Mouse (Mus musculus): ENCODE data around the gene Capza2. TPM values are rescaled to one million over a fixed set of nuclear protein-coding genes. Genes with fewer than 3 reads are reported as not detected.

The Capza2 gene
- polyA plus RNA-seq, 1 experiment from 2014 or later = 256 TPM

DNA sequence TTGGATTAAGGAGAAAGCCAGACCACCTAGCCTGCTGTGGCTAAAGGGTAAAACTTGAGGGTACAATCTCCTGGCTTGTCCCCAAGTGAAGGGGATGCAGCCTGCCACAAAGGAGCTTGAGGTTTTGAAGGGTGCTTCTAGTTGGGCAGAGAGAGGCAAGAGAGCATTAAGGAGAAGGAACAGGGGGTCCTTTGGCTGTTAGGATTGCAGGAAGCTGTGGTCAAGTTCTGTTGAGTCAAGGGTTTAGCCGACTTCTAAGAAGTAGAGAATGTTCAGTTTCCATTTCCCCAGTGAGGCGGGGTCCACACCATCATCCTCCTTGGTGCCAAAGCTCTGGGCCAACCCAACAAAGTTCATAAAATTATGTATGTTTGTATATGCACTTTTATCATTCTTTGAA is 19.0 kb downstream of the Capza2 start:
- Histone ChIP-seq H3K4me3 (no peak overlapping the region), H3K4me2 (no peak overlapping the region), H3K27me3 (no peaks in the 10 kb centered on the region), H3K9me3 (no peaks in the 10 kb centered on the region), H3K36me3 (peaks cover 42% of the 10 kb centered on the region), H3K9ac (no peak overlapping the region), H3K4me1 (replicated peaks) (no peaks in the 10 kb centered on the region), H3K27ac (no peak overlapping the region)
- WGBS = 98% methylated on average over 2 of the region's 2 CpGs
- no peak for ATAC-seq (ENCODE audit: low FRiP score)

DNA sequence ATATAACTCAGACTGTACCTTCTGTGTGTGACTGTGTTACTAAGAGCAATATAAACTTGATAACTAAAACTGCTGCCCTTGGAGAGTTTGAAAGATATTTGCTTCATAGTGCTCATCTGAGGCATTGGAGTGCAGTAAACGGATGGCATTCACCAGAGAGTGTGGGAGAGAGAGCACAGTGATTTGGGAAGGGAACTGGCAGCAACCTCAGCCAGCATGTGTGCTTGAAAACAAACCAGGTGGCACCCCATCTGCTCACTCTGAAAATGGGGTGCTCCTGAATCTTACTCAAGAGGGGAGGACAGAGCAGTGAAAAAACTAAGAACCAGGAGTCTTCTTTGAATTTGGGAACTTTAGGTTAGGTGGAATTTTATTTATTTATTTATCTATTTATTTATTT is 21.3 kb downstream of the Capza2 start:
- no peak overlapping the region for H3K9ac ChIP-seq
- H3K4me1 ChIP-seq (replicated peaks) = no peaks in the 10 kb centered on the region
- H3K36me3 ChIP-seq = peaks cover 42% of the 10 kb centered on the region
- 87% methylated on average over 1 of the region's 1 CpGs for WGBS
- H3K4me3 ChIP-seq = no peak overlapping the region
- no peak overlapping the region for H3K27ac ChIP-seq
- no peak overlapping the region for H3K4me2 ChIP-seq
- ATAC-seq (ENCODE audit: low FRiP score) = no peak
- H3K9me3 ChIP-seq = no peaks in the 10 kb centered on the region
- no peaks in the 10 kb centered on the region for H3K27me3 ChIP-seq

DNA sequence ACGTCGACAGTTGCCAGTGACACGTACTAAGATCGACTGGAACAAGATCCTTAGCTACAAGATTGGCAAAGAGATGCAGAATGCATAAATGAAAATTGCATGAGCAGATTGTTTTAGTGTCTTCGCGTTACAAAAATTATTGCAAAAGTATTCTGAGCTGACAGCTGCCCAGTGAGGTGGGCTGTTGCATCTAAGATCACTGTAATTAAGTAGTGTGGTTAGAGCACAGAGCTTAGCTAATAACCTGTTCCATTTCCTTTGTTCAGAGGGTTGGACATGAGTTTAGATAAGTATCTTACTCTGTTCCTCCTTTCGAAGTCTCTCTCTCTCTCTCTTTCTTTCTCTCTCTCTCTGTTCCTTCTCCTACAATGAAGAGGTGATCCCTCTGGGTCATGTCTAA is 29.3 kb downstream of the Capza2 start:
- Histone ChIP-seq H3K9ac (no peak overlapping the region), H3K36me3 (peaks cover 63% of the 10 kb centered on the region), H3K9me3 (no peaks in the 10 kb centered on the region), H3K4me2 (no peak overlapping the region), H3K4me3 (no peak overlapping the region), H3K27ac (no peak overlapping the region), H3K27me3 (no peaks in the 10 kb centered on the region), H3K4me1 (replicated peaks) (no peaks in the 10 kb centered on the region)
- ATAC-seq (ENCODE audit: low FRiP score) = no peak
- WGBS = 98% methylated on average over 7 of the region's 7 CpGs

DNA sequence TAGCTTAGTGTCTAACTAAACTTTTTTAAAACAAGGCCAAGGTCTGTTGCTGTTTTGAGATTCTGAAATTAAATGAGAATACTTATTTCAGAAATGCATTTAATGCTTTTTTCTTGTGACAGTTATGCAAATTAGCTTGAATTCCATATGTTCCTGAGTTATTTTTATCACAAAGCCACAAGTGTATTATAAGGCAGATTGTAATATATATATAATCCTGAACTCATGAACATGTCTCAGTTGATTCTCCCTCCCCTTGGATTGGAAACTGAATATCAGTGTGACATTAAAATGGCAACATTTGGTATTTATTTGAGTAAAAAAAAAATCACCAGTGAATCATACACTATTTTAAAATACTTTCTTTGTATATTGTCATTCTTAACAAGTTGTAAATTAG is 30.0 kb downstream of the Capza2 start:
- ATAC-seq (ENCODE audit: low FRiP score) = no peak
- no peaks in the 10 kb centered on the region for H3K4me1 ChIP-seq (replicated peaks)
- H3K4me2 ChIP-seq = no peak overlapping the region
- H3K27ac ChIP-seq = no peak overlapping the region
- no peaks in the 10 kb centered on the region for H3K9me3 ChIP-seq
- H3K4me3 ChIP-seq = no peak overlapping the region
- H3K27me3 ChIP-seq = no peaks in the 10 kb centered on the region
- no peak overlapping the region for H3K9ac ChIP-seq
- H3K36me3 ChIP-seq = peaks cover 58% of the 10 kb centered on the region

DNA sequence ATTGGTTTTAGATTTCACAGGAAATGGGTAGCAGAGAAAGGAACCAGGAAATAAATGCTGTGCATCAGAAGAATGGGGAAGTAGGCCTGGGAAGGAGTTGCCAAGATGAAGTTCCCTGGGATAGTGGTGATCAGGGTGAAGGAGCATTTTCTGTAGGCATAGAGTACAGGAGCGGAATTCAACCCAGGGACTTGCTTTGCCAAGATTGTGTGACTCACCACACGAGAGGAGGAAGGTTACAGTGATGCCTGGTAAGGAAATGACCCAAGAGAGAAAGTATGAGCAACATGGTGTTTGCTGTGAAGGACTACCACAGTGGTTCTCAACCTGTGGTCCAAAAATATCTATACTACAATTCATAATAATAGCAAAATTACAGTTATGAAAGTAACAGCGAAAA is 31.8 kb downstream of the Capza2 start:
- Histone ChIP-seq H3K36me3 (peaks cover 44% of the 10 kb centered on the region), H3K4me3 (no peak overlapping the region), H3K27me3 (no peaks in the 10 kb centered on the region), H3K4me2 (no peak overlapping the region), H3K9me3 (no peaks in the 10 kb centered on the region), H3K9ac (no peak overlapping the region), H3K27ac (no peak overlapping the region), H3K4me1 (replicated peaks) (no peaks in the 10 kb centered on the region)
- ATAC-seq (ENCODE audit: low FRiP score) = no peak
- WGBS = 92% methylated on average over 3 of the region's 3 CpGs

DNA sequence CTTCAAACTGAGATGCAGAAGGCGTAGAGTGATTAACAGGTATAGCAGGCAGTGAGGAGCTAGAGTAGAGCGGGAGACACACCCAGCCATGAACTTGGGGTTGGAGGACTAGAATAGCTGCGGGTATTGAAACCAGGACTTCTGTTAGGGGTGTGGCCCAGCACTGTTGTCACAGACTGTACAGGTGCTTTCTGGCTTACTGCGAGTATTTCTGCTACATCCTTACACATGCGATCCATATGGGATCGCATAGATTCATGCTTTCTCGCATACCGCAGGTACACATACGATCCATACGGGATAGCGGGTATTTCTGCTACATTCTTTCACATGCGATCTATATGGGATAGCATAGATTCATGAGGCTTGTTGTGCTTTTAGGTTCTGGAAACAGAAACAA is 32.3 kb downstream of the Capza2 start:
- ATAC-seq (ENCODE audit: low FRiP score) = no peak
- Histone ChIP-seq H3K4me1 (replicated peaks) (no peaks in the 10 kb centered on the region), H3K27ac (no peak overlapping the region), H3K4me3 (no peak overlapping the region), H3K36me3 (peaks cover 39% of the 10 kb centered on the region), H3K9me3 (no peaks in the 10 kb centered on the region), H3K27me3 (no peaks in the 10 kb centered on the region), H3K4me2 (no peak overlapping the region), H3K9ac (no peak overlapping the region)
- WGBS = 96% methylated on average over 12 of the region's 12 CpGs

DNA sequence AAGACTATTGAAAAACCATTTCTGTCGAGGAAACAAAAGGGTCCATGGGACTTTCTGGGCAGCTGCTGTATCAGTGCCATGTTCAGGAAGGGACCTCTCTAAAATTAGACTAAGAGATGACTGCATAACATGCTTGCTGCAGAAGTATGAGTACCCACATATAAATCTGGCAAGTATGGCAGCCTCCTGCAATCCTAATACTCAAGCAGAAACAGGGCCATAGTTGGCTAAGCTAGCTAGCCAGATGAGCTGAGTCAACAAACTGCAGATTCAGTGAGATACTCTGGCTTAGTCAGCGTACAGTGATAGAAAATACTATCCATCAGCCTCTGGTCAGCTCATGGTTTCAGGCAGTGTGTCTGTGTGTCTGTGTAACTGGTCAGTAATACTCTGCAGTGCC is 33.8 kb downstream of the Capza2 start:
- H3K27ac ChIP-seq = no peak overlapping the region
- H3K9me3 ChIP-seq = no peaks in the 10 kb centered on the region

DNA sequence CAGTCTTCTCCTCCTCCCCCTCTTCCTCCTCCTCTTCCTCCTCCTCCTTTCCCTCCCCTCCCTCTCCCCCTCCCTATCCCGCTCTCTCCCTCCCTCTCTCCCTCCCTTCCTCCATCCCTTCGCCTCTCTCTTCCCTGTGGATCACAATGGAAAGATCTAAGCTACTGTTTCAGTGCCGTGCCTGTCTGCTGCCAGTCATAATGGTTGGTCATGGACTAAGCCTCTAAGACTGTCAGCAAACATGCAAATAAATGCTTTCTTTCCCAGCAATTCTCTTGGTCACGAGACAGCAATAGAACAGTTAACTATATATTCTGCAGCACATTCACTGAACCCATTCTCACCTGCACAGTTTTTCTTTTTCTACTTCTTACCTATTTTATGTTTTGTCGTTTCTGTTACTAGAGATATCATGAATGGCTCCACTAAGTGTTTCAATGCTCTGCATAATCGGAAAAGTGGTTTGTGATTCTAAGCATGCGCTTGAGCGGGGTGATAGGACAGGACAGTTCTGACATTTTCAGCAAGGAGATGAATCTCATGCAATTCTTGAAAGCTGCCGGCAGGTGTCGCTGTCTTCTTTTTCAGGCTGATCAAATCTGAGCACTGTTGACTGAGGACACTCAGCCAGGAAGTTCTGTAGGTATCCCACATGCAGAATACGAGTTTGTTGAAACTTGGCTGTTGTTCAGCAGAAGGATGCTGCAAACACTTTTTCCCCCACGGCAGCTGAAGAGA is 39.2 kb downstream of the Capza2 start:
- 27% methylated on average over 12 of the region's 12 CpGs for WGBS
- H3K4me2 ChIP-seq = no peak overlapping the region
- H3K9ac ChIP-seq = no peak overlapping the region
- no peaks in the 10 kb centered on the region for H3K9me3 ChIP-seq
- no peak overlapping the region for H3K27ac ChIP-seq
- H3K36me3 ChIP-seq = no peaks in the 10 kb centered on the region
- ATAC-seq (ENCODE audit: low FRiP score) = peak; percentile 73; the same call in 1 of the 2 replicates
- no peaks in the 10 kb centered on the region for H3K4me1 ChIP-seq (replicated peaks)
- H3K4me3 ChIP-seq = no peak overlapping the region
- H3K27me3 ChIP-seq = no peaks in the 10 kb centered on the region

More for the DNA sequence above, 33.8 kb downstream of the Capza2 start:
- Histone ChIP-seq H3K36me3 (peaks cover 28% of the 10 kb centered on the region), H3K4me2 (no peak overlapping the region), H3K4me3 (no peak overlapping the region), H3K4me1 (replicated peaks) (no peaks in the 10 kb centered on the region), H3K9ac (no peak overlapping the region), H3K27me3 (no peaks in the 10 kb centered on the region)
- 86% methylated on average over 2 of the region's 2 CpGs for WGBS
- ATAC-seq (ENCODE audit: low FRiP score) = no peak

DNA sequence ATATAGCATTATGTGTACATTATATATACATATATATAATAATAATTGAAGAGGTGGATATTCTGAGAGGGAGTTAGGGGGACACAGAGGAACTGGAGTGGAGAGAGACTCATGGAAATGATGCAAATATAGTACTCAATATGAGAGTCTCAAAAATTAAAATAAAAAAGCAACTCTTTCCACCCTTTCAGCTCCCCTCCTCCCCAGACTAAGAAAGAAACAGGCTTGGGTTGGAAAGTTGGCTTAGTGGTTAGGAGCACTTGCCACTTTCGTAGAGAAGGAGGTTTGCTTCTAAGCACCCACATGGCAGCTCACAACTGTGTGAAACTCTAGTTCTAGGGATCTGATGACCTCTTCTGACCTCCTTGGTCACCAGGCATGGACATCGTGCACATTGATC is 41.0 kb downstream of the Capza2 start:
- Histone ChIP-seq H3K27ac (no peak overlapping the region), H3K4me2 (no peak overlapping the region), H3K27me3 (no peaks in the 10 kb centered on the region), H3K9me3 (peaks cover 3% of the 10 kb centered on the region; the same call in 1 of the 2 replicates), H3K36me3 (no peaks in the 10 kb centered on the region), H3K4me1 (replicated peaks) (no peaks in the 10 kb centered on the region), H3K4me3 (no peak overlapping the region), H3K9ac (no peak overlapping the region)
- no peak for ATAC-seq (ENCODE audit: low FRiP score)
- 84% methylated on average over 2 of the region's 2 CpGs for WGBS

DNA sequence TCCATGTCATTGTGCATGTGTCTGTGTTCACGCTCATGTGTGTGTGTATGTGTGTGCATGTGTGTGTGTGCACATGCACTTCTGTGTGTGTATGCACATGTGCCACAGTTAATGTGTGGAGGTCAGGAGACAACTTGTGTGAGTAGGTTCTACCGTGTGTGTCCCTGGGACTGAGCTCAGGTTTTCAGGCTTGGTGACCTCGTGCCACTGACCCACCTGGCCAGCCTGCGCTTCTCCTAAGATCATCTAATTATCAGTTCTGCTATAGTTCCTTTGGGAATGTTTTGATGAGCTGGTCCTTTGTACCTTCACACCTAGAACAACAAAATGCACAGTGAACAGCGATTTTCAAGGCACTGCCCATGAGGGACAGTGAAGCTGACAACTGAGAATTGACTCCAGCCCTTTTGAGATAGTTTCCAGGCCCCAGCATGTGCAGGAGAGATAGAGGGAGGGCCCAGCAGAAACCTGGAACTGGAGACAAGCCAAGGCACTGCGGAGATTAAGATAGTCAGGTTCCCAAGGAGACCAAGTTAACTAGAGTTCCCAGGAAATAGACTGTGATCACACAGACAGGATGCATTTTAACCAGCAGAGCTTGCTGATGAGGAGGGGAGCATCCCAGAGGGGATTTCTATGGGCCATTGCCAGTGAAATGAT is 44.4 kb downstream of the Capza2 start:
- Histone ChIP-seq H3K27ac (no peak overlapping the region), H3K9me3 (peaks cover 3% of the 10 kb centered on the region; the same call in 1 of the 2 replicates), H3K4me3 (no peak overlapping the region), H3K9ac (no peak overlapping the region), H3K4me1 (replicated peaks) (no peaks in the 10 kb centered on the region), H3K27me3 (no peaks in the 10 kb centered on the region), H3K4me2 (no peak overlapping the region), H3K36me3 (no peaks in the 10 kb centered on the region)
- no peak for ATAC-seq (ENCODE audit: low FRiP score)
- 82% methylated on average over 6 of the region's 6 CpGs for WGBS

DNA sequence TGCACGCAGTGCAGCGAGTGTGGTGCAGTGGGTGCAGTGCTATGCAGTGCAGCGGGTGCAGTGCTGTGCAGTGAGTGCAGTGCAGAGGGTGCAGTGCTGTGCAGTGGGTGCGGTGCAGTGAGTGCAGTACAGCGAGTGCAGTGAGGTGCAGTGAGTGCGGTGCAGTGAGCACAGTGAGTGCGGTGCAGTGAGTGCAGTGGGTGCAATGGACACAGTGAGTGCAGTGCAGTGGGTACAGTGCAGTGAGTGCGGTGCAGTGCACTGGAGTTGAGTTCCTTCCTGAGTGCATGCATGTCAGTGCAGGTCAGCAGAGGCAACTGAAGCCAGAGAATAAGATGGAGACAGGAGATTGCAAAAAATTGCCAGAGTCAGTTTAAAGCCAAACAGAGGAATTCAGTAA is 45.8 kb downstream of the Capza2 start:
- Histone ChIP-seq H3K4me3 (no peak overlapping the region), H3K36me3 (no peaks in the 10 kb centered on the region), H3K27ac (no peak overlapping the region), H3K4me1 (replicated peaks) (no peaks in the 10 kb centered on the region), H3K4me2 (no peak overlapping the region), H3K27me3 (no peaks in the 10 kb centered on the region), H3K9me3 (peaks cover 3% of the 10 kb centered on the region; the same call in 1 of the 2 replicates), H3K9ac (no peak overlapping the region)
- 94% methylated on average over 8 of the region's 8 CpGs for WGBS
- ATAC-seq (ENCODE audit: low FRiP score) = no peak

DNA sequence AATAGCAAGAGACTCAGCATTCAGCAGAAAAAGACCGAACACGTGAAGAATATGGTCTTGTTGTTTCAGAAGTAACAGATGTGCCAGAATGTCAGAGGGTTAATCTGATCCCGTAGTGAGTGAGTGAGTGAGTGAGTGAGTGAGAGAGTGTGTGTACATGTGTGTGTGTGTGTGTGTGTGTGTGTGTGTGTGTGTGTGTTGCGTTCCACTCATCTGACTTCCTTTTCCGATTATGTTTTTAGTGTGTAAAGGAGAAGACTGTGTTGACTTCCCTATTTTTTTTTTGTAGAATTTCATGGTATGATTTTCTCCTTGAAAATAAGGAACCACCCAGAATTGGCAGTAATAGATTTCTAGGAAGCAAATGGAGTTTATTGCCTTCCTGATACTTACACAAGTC is 52.6 kb downstream of the Capza2 start:
- Histone ChIP-seq H3K27ac (no peak overlapping the region), H3K9ac (no peak overlapping the region), H3K27me3 (0 out of 2 replicates have a peak, but pooled peaks cover 7% of the 10 kb centered on the region), H3K4me2 (no peak overlapping the region), H3K4me3 (no peak overlapping the region), H3K9me3 (no peaks in the 10 kb centered on the region), H3K36me3 (no peaks in the 10 kb centered on the region), H3K4me1 (replicated peaks) (peaks cover 3% of the 10 kb centered on the region; the same call in 1 of the 2 replicates)
- 84% methylated on average over 5 of the region's 5 CpGs for WGBS
- ATAC-seq (ENCODE audit: low FRiP score) = no peak

DNA sequence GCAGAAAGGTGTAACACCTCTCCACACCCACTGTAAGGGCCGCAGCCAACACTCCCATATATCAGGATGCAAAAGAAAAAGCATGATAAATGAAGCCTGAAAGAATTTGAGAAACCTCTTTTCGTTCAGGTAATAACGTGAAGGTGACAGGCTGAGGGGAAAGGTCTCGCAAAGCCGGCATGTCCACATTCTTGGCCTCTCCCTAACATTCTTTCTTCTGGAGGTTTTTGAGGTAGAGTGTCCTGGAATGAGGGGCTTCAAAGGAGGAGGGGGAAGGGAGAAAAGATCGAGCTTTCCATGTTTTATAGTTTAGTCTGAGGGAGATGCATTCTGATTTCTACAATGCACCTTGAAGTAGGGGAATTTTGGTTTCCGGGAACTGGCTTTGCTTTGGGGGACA is 56.6 kb downstream of the Capza2 start, which contains the start of gene St7:
St7 (plus strand) TSS at position 287 of the 400 bp plus-strand sequence.
- peak within 1 kb of the TSS; percentile 69 for H3K27ac ChIP-seq

More for the DNA sequence above, 56.6 kb downstream of the Capza2 start, which contains the start of gene St7:
- peak within 1 kb of the TSS; percentile 85 for H3K4me2 ChIP-seq
- H3K4me3 ChIP-seq = peak within 1 kb of the TSS; percentile 74
- H3K4me1 ChIP-seq (replicated peaks) = peaks cover 12% of the 10 kb centered on the region
- no peaks in the 10 kb centered on the region for H3K36me3 ChIP-seq
- H3K27me3 ChIP-seq = 0 out of 2 replicates have a peak, but pooled peaks cover 12% of the 10 kb centered on the region
- ATAC-seq (ENCODE audit: low FRiP score) = no peak
- WGBS = 80% methylated on average over 7 of the region's 7 CpGs
- H3K9ac ChIP-seq = peak within 1 kb of the TSS; percentile 80
- H3K9me3 ChIP-seq = no peaks in the 10 kb centered on the region
